Mouse (Mus musculus) kidney, embryonic 14.5 days (tissue): ENCODE data around the gene Uts2b. TPM values are rescaled to one million over a fixed set of nuclear protein-coding genes. Genes with fewer than 3 reads are reported as not detected.

Experiments used
- ATAC-seq: fragments of 200-750 bp; cut with Nextera tagmentation; 2 replicates; pipeline ENCODE4 v1.8.0; 2017; ENCODE audit warnings: moderate number of reproducible peaks, mild to moderate bottlenecking, moderate TSS enrichment, moderate library complexity; ENCODE audit not compliant: low FRiP score, low TSS enrichment
- H3K27ac ChIP-seq: fragments of 300-500 bp; sonication (generic); 2 replicates; pipeline ENCODE4 v1.5.1; 2014; ENCODE audit warnings: low read depth, mild to moderate bottlenecking, low read length, moderate library complexity, mixed read lengths
- H3K27me3 ChIP-seq: fragments of 300-500 bp; sonication (generic); 2 replicates; pipeline ENCODE4 v1.6.1; 2014; ENCODE audit warnings: mild to moderate bottlenecking, low read length; ENCODE audit not compliant: control insufficient read depth, insufficient read depth
- H3K36me3 ChIP-seq: fragments of 300-500 bp; sonication (generic); 2 replicates; pipeline ENCODE4 v1.6.1; 2014; ENCODE audit warnings: low read length, mixed read lengths; ENCODE audit not compliant: control insufficient read depth, insufficient read depth
- H3K4me1 ChIP-seq: fragments of 300-500 bp; sonication (generic); 2 replicates; pipeline ENCODE4 v1.6.1; 2014; ENCODE audit warnings: low read length, mixed read lengths; ENCODE audit not compliant: control insufficient read depth, insufficient read depth
- H3K4me2 ChIP-seq: fragments of 300-500 bp; sonication (generic); replicated peaks from 2 replicates; pipeline ENCODE4 v1.6.1; 2014; ENCODE audit warnings: low read depth, mild to moderate bottlenecking, low read length
- H3K4me3 ChIP-seq: fragments of 300-500 bp; sonication (generic); 2 replicates; pipeline ENCODE4 v1.5.1; 2014; ENCODE audit warnings: mild to moderate bottlenecking, low read length
- H3K9ac ChIP-seq: fragments of 300-500 bp; sonication (generic); 2 replicates; pipeline ENCODE4 v1.6.1; 2014; ENCODE audit warnings: low read depth, mild to moderate bottlenecking, low read length, moderate library complexity
- H3K9me3 ChIP-seq: fragments of 300-500 bp; sonication (generic); 2 replicates; pipeline ENCODE4 v1.6.1; 2016; ENCODE audit warnings: low read length; ENCODE audit not compliant: control insufficient read depth
- WGBS: fragments of 180-500 bp; shearing (Covaris S2); extraction: QIAGEN DNeasy Blood & Tissue Kit; methylation state at CpG from one replicate; pipeline ENCODE4 v1.1.7; 2014; 5-methylcytosine and 5-hydroxymethylcytosine counted together
- polyA plus RNA-seq: library from polyadenylated mRNA; unstranded; fragments of >200 nt; fragmentation: Nextera tagmentation; extraction: Ambion mirVana; gene quantifications from 2 replicates; pipeline ENCODE4 v1.2.1, GENCODE M21; 2014

The Uts2b gene
- not detected in 2 replicates for polyA plus RNA-seq

- Histone ChIP-seq H3K9ac (no peak within 1 kb of the TSS), H3K27ac (no peak within 1 kb of the TSS), H3K4me3 (no peak within 1 kb of the TSS), H3K4me1 (no peaks in the 10 kb centered on the region), H3K27me3 (no peaks in the 10 kb centered on the region), H3K4me2 (no peak within 1 kb of the TSS), H3K9me3 (no peaks in the 10 kb centered on the region), H3K36me3 (no peaks in the 10 kb centered on the region)
- 73% methylated on average over 8 of the region's 8 CpGs for WGBS
- ATAC-seq: no peak
These were observed at the start of gene Uts2b for GRCm38 (mm10) chr16:27370191-27370590. TSS of gene Uts2b (minus strand) at chr16:27370239.

- H3K4me2 ChIP-seq: no peak overlapping the region
- no peak overlapping the region for H3K27ac ChIP-seq
- peaks cover 52% of the 10 kb centered on the region for H3K36me3 ChIP-seq
- WGBS: 93% methylated on average over 3 of the region's 3 CpGs
- H3K9me3 ChIP-seq: peaks cover 10% of the 10 kb centered on the region; the same call in 1 of the 2 replicates
- no peaks in the 10 kb centered on the region for H3K27me3 ChIP-seq
- H3K4me1 ChIP-seq: no peaks in the 10 kb centered on the region
- no peak for ATAC-seq
- no peak overlapping the region for H3K4me3 ChIP-seq
- no peak overlapping the region for H3K9ac ChIP-seq
These were observed 47.6 kb upstream of the Uts2b start for GRCm38 (mm10) chr16:27417632-27418031.

GRCm38 (mm10) chr16:27416937-27417584 is 47.0 kb upstream of the Uts2b start:
- no peak overlapping the region for H3K4me3 ChIP-seq
- H3K36me3 ChIP-seq: peaks cover 46% of the 10 kb centered on the region
- H3K9ac ChIP-seq: no peak overlapping the region
- no peak for ATAC-seq
- no peak overlapping the region for H3K4me2 ChIP-seq
- no peak overlapping the region for H3K27ac ChIP-seq
- 85% methylated on average over 6 of the region's 6 CpGs for WGBS
- H3K4me1 ChIP-seq: no peaks in the 10 kb centered on the region
- peaks cover 4% of the 10 kb centered on the region; the same call in 1 of the 2 replicates for H3K9me3 ChIP-seq
- no peaks in the 10 kb centered on the region for H3K27me3 ChIP-seq

- Histone ChIP-seq H3K9ac (no peak overlapping the region), H3K4me1 (0 out of 2 replicates have a peak, but pooled peaks cover 5% of the 10 kb centered on the region), H3K4me3 (no peak overlapping the region), H3K27ac (no peak overlapping the region), H3K36me3 (peaks cover 14% of the 10 kb centered on the region; the same call in 1 of the 2 replicates), H3K27me3 (no peaks in the 10 kb centered on the region), H3K9me3 (no peaks in the 10 kb centered on the region), H3K4me2 (no peak overlapping the region)
- ATAC-seq: no peak
These were observed 34.1 kb upstream of the Uts2b start for GRCm38 (mm10) chr16:27404107-27404506.

GRCm38 (mm10) chr16:27401579-27401978 is 31.5 kb upstream of the Uts2b start:
- ATAC-seq: no peak
- 91% methylated on average over 2 of the region's 2 CpGs for WGBS
- H3K27me3 ChIP-seq: no peaks in the 10 kb centered on the region
- peaks cover 9% of the 10 kb centered on the region; the same call in 1 of the 2 replicates for H3K36me3 ChIP-seq
- no peak overlapping the region for H3K4me2 ChIP-seq
- no peak overlapping the region for H3K9ac ChIP-seq
- H3K4me1 ChIP-seq: 0 out of 2 replicates have a peak, but pooled peaks cover 5% of the 10 kb centered on the region
- no peak overlapping the region for H3K4me3 ChIP-seq
- H3K9me3 ChIP-seq: no peaks in the 10 kb centered on the region
- H3K27ac ChIP-seq: no peak overlapping the region

- 90% methylated on average over 6 of the region's 6 CpGs for WGBS
- H3K9me3 ChIP-seq: no peaks in the 10 kb centered on the region
- H3K27ac ChIP-seq: no peak overlapping the region
- no peak overlapping the region for H3K9ac ChIP-seq
- H3K4me1 ChIP-seq: 0 out of 2 replicates have a peak, but pooled peaks cover 5% of the 10 kb centered on the region
- no peak overlapping the region for H3K4me3 ChIP-seq
- no peaks in the 10 kb centered on the region for H3K36me3 ChIP-seq
- no peak overlapping the region for H3K4me2 ChIP-seq
- ATAC-seq: no peak
- H3K27me3 ChIP-seq: no peaks in the 10 kb centered on the region
These were observed 29.7 kb upstream of the Uts2b start for GRCm38 (mm10) chr16:27399719-27400253.

GRCm38 (mm10) chr16:27399026-27399718 is 29.1 kb upstream of the Uts2b start:
- no peak overlapping the region for H3K4me2 ChIP-seq
- H3K27me3 ChIP-seq: no peaks in the 10 kb centered on the region
- H3K9ac ChIP-seq: no peak overlapping the region
- H3K9me3 ChIP-seq: no peaks in the 10 kb centered on the region
- H3K27ac ChIP-seq: no peak overlapping the region
- no peak overlapping the region for H3K4me3 ChIP-seq
- 94% methylated on average over 3 of the region's 3 CpGs for WGBS
- no peaks in the 10 kb centered on the region for H3K36me3 ChIP-seq
- ATAC-seq: no peak
- 0 out of 2 replicates have a peak, but pooled peaks cover 5% of the 10 kb centered on the region for H3K4me1 ChIP-seq

GRCm38 (mm10) chr16:27396951-27397350 is 26.9 kb upstream of the Uts2b start:
- Histone ChIP-seq H3K4me1 (0 out of 2 replicates have a peak, but pooled peaks cover 5% of the 10 kb centered on the region), H3K4me2 (no peak overlapping the region), H3K4me3 (no peak overlapping the region), H3K9me3 (no peaks in the 10 kb centered on the region), H3K9ac (no peak overlapping the region), H3K27me3 (no peaks in the 10 kb centered on the region), H3K27ac (no peak overlapping the region), H3K36me3 (no peaks in the 10 kb centered on the region)
- 100% methylated on average over 1 of the region's 1 CpGs for WGBS
- ATAC-seq: no peak
